Mouse (Mus musculus) testis, adult 2 months (tissue): ENCODE results near the gene Rab34. TPM values are rescaled to one million over a fixed set of nuclear protein-coding genes. Genes with fewer than 3 reads are reported as not detected.

Source experiments
- H3K27ac ChIP-seq: fragments of 200-500 bp; 2 replicates; pipeline ENCODE4 v1.5.1; 2012; ENCODE audit warnings: low read depth, low read length; ENCODE audit not compliant: control insufficient read depth, insufficient read depth
- H3K27me3 ChIP-seq: fragments of 200-500 bp; 2 replicates; pipeline ENCODE4 v1.6.1; 2012; ENCODE audit warnings: mild to moderate bottlenecking, low read length, moderate library complexity; ENCODE audit not compliant: control insufficient read depth, insufficient read depth
- H3K36me3 ChIP-seq: fragments of 200-500 bp; 2 replicates; pipeline ENCODE4 v1.6.1; 2012; ENCODE audit warnings: mild to moderate bottlenecking, low read length; ENCODE audit not compliant: control insufficient read depth, insufficient read depth
- H3K4me1 ChIP-seq: fragments of 200-500 bp; 2 replicates; pipeline ENCODE4 v1.6.1; 2012; ENCODE audit warnings: low read length; ENCODE audit not compliant: control insufficient read depth, insufficient read depth
- H3K4me3 ChIP-seq: fragments of 200-500 bp; 2 replicates; pipeline ENCODE4 v1.5.1; 2012; ENCODE audit warnings: low read depth, mild to moderate bottlenecking, low read length, moderate library complexity, mixed read lengths; ENCODE audit not compliant: control insufficient read depth
- CTCF ChIP-seq: fragments of 200-500 bp; IDR thresholded peaks from 2 replicates; pipeline ENCODE4 v1.5.1; 2012; ENCODE audit warnings: low read depth, mild to moderate bottlenecking, inconsistent platforms, low read length, moderate library complexity; ENCODE audit not compliant: control insufficient read depth, insufficient read depth, insufficient replicate concordance
- POLR2A ChIP-seq: fragments of 200-500 bp; IDR thresholded peaks from 2 replicates; pipeline ENCODE4 v1.6.1; 2012; ENCODE audit warnings: low read depth, mild to moderate bottlenecking, inconsistent platforms, low read length, moderate library complexity; ENCODE audit not compliant: control insufficient read depth
- polyA plus RNA-seq: library from polyadenylated mRNA; depleted of rRNA; stranded (reverse); fragments of >200 nt; gene quantifications from 2 replicates; pipeline ENCODE4 v1.2.3, GENCODE M21; 2012

Rab34 gene
- polyA plus RNA-seq, 1 experiment, result 13.2 TPM

DNA sequence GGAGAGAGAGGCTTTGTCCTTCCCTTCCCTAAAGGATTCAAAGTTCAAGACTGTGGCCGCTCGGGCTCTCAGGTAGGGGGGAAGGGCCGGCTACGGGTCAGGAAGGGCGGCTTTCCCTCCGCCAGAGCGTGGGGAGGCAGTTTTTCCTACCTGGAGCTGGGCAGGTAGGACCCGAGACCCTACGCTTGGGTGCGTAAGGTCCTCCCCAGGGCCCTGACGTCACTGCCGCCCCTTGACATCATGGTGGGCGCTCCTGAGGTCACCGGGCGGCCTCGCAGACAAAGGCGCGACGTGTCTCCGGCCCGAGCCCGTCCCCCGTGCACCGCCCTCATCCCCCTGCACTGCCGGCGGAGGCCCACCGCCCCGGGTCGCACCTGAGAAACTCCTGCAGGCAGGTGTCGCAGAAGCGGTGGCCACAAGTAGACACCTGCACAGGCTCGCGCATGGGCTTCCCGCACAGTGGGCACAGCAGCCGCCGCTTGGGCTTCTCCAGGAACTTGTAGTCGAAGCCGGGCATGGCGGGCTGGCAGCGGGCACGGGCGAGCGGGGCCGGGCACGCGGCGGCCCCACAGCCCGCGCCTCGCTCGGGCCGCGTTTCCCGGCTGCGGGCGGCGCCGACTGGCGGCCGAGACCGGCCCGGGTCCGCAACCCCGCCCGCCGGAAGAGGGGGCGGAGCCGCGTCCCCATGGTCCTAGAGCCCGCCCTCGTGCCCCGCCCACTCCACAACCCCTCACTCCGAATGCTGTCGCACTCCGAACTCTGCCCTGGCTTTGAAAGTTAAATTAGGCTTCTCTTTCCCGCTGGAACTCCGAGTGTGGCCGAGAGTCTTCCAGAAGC, 23.1 kb upstream of the Rab34 start, which contains the start of gene Traf4:
Gene Traf4, minus strand, starts transcription at position 666 of the 837 bp plus-strand sequence.
- Histone ChIP-seq H3K4me1 (peaks cover 28% of the 10 kb centered on the region), H3K27me3 (no peaks in the 10 kb centered on the region), H3K27ac (peak within 1 kb of the TSS; percentile 63), H3K4me3 (peak within 1 kb of the TSS; percentile 94), H3K36me3 (no peaks in the 10 kb centered on the region)
- peak; percentile 49; the same call in 1 of the 2 replicates for TF ChIP-seq POLR2A
- peak; percentile 14; the same call in 1 of the 2 replicates for TF ChIP-seq CTCF

DNA sequence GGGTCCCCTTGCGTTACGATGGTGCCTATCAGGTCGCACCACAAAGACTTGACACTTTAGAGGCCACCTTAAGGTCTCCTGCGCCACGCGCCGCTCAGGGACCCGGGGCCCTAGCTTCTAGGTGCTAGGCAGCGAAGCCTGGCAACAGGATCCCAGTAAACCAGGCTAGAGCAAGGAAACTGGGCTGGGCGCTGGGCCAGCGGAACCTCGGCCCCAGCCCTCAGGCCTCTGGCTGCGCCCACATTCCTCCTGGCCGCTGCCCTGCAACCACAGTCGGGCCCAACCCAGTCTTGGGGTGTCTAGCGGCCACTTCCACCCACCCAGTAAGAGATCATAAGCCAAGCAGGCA, 22.5 kb upstream of the Rab34 start:
- H3K4me3 ChIP-seq, result peak overlapping the region; percentile 94
- peaks cover 28% of the 10 kb centered on the region for H3K4me1 ChIP-seq
- H3K36me3 ChIP-seq, result no peaks in the 10 kb centered on the region
- TF ChIP-seq CTCF, result no peak
- no peak for TF ChIP-seq POLR2A
- H3K27me3 ChIP-seq, result no peaks in the 10 kb centered on the region
- H3K27ac ChIP-seq, result peak overlapping the region; percentile 40

DNA sequence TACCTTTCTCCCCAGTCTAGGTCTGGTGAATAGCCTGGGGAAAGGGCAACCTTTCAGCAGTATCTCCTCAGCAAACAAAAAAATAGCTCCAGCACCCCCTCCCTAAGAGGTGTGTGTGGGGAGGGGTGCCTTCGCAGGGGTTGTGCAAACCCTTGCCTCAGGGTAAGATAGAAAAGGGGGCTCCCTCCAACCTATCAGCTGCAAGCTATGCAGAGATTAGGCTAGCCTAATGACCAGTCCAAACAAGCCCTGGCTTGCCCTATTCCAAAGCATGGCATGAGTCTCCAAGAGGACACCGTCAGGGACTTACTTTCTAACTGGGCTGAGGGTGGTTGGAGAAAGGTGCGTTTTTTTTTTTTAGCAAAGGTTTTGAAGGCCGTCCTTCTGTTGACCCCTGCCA, 22.1 kb upstream of the Rab34 start:
- TF ChIP-seq POLR2A (no peak), CTCF (no peak)
- peaks cover 28% of the 10 kb centered on the region for H3K4me1 ChIP-seq
- H3K27me3 ChIP-seq, result no peaks in the 10 kb centered on the region
- H3K36me3 ChIP-seq, result no peaks in the 10 kb centered on the region
- H3K27ac ChIP-seq, result no peak overlapping the region
- H3K4me3 ChIP-seq, result no peak overlapping the region

DNA sequence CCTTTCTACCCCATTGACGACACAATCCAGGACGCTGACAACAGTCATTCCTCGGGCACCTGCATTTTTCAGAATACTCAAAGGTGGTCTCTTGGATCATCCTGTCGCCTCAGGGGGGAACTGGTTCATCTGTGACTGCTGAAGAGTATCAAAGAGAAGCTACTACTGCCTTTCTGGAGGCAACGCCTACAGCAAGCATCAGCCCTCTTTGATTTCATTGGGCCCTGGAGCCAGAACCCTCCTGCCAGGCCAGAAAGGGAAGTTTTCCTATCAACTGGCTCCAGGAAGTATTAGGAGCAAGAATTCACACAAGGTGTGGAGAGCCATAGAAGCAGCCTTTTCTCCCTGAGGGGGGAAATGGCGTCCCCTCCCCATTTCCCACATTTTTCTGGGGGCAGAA, 21.6 kb upstream of the Rab34 start:
- no peak for TF ChIP-seq POLR2A
- Histone ChIP-seq H3K36me3 (no peaks in the 10 kb centered on the region), H3K27me3 (no peaks in the 10 kb centered on the region), H3K27ac (no peak overlapping the region), H3K4me3 (no peak overlapping the region), H3K4me1 (peaks cover 28% of the 10 kb centered on the region)

DNA sequence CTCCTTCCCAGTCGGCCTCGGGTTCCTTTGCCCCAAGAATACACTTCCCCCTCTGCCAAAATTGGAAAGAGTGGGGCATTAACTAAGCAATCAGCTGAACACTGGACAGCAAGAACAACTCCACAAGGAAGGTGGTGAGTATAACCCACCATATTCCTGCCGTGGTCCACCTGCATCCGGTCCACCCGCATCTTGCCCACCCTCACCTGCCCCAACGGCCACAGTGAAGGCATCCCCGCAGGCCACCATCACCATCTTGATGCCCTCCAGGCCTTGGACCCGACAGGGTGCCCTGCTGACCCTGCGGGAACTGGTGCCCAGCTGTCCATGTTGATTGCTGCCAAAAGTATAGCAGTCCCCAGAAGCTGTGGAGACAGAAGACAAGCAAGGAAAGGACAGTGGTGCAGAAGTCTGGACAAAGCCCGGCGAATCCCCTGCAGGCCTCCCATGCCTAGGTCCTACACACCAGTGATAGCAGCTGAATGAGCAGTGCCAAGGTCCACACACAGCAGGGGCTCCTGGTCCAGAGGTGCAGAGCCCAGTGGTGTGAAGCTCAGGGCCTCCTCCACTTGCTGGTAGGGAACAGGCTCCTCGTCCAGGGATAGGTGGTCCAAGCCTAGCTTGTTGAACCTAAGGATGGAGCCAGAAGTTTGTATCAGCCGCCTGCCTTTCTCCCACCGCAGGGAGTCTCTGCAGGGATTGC, 20.8 kb upstream of the Rab34 start:
- TF ChIP-seq POLR2A (no peak), CTCF (no peak)
- Histone ChIP-seq H3K4me1 (peaks cover 28% of the 10 kb centered on the region), H3K27me3 (no peaks in the 10 kb centered on the region), H3K36me3 (no peaks in the 10 kb centered on the region), H3K27ac (no peak overlapping the region), H3K4me3 (no peak overlapping the region)

DNA sequence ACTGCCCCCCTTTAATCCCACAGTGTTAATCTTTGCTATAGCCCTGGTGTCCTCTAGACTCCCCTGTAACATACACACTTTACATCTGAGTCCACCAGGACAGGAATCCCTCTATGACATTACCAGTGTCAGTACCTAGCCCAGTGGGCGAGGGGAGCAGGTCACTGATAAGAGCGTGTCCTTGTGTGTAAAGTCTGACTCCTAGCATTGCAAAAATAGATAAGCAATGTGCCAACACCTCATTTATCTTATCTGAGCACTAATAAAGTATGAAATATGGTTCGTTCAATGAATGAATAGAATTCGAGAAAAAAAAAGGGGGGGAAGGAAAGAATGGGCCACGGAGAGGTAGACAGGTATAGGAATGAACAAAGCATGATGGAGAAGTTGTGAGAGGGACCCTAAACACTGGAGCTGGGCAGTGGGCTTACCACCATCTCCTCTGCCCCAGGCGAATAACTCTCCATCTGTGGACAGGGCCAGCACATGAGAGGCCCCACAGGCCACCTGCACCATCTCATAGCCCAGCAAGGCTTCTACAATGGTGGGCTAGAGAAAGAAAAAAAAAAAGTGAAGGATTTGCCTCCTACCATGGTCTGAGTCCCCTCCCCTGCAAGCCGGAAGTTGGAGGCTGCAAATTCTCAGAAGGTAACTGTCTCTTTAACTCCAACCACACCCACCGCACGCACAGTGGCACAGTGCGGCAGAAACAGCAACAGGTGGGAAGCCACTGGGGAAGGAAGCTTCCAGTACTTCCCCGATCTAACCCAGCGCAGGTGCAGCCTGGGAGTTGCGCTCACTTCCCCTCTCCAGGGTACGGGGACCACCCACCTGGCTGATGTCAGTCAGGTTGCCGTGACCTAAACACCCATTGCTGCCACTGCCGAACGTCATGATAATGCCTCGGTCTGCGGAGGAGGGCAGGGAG, 19.4 kb upstream of the Rab34 start:
- no peak overlapping the region for H3K4me3 ChIP-seq
- no peaks in the 10 kb centered on the region for H3K27me3 ChIP-seq
- no peak overlapping the region for H3K27ac ChIP-seq
- no peaks in the 10 kb centered on the region; the same call in 1 of the 2 replicates for H3K36me3 ChIP-seq
- peaks cover 27% of the 10 kb centered on the region for H3K4me1 ChIP-seq
- TF ChIP-seq POLR2A, result no peak
- no peak for TF ChIP-seq CTCF
